In the genomic region with DNA sequence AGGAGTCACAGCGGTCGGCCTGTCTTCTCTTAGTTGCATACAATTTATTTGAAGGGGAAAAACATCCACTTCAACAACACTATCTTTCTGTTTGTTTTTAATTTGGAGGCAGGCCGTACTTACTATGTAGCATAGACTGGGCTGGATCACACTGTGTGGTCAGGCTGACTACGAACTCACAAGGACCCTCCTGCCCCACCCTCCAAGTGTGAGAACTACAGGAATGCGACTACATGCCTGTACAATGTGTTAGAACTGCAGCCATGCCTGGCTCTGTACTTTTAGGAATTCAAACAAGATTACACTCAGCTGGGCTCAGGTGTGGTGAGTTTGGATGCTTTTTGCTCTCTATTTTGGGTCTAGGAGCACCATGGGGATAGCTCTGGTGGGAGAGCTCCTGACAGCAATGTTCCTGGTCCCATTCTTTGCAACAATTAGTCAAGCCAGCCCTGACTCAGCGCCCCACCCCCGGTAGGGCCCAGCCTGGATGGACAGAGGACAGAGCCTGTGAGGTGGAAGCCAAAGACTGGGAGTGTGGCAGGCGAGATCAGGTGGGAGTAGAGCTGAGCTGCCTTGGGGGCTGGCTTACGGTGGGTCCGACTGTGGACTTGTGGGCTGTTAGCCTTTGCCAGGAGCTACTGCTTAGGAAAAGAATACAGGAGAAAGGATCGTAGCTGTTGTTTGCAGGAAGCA, we compare ENCODE assay signal across 23 mouse cellular contexts.
A peak's percentile ranks its signal among the peaks of the same experiment; 100 is the strongest.
DNase-seq lines count a peak whose midpoint lies in the region; ATAC-seq and TF ChIP-seq lines count a peak whose summit lies in the region.
"Had no signal": no experiment of that assay in that cellular context is flagged by ENCODE, and none has a peak within 500 bp of the region (broad histone marks: within the 10 kb centered on the region; RNA-seq: fewer than 3 reads in every experiment).

No protein-coding gene starts in this region.

- H3K4me1 ChIP-seq in forebrain, embryonic 10.5 days: peaks cover 34% of the 10 kb centered on the region
- peaks cover 5% of the 10 kb centered on the region; the same call in 1 of the 2 replicates for H3K4me1 ChIP-seq in forebrain, embryonic 14.5 days (ENCODE audit: control insufficient read depth, insufficient read depth, low read length)
- peaks cover 18% of the 10 kb centered on the region for H3K4me1 ChIP-seq in midbrain, embryonic 15.5 days
- no peaks in the 10 kb centered on the region for H3K4me1 ChIP-seq in midbrain, embryonic 16.5 days (ENCODE audit: control insufficient read depth, insufficient read depth, low read length)
- H3K4me1 ChIP-seq in limb, embryonic 13.5 days: peaks cover 32% of the 10 kb centered on the region

- H3K27ac ChIP-seq in forebrain, embryonic 10.5 days: peak overlapping the region; percentile 9; the same call in 1 of the 2 replicates
- no peak overlapping the region for H3K27ac ChIP-seq in forebrain, embryonic 14.5 days (ENCODE audit: low read depth, low read length)
- H3K27ac ChIP-seq in midbrain, embryonic 15.5 days: 0 out of 2 replicates have a peak overlapping the region, but pooled peaks have one; percentile 2
- H3K27ac ChIP-seq in midbrain, embryonic 16.5 days (ENCODE audit: low read length): no peak overlapping the region
- peak overlapping the region; percentile 75 for H3K27ac ChIP-seq in limb, embryonic 13.5 days
- H3K27ac ChIP-seq in gastrocnemius, adult 2 months: no peak overlapping the region
- H3K27ac ChIP-seq: heart, embryonic 10.5 days; heart, embryonic 15.5 days; liver, embryonic 12.5 days had no signal

- intact Hi-C loops in gastrocnemius, adult 2 months (cut with DNase I): no loop called here

- no peak overlapping the region for H3K9ac ChIP-seq in forebrain, embryonic 14.5 days (ENCODE audit: low read length)
- no peak overlapping the region for H3K9ac ChIP-seq in midbrain, embryonic 15.5 days
- H3K9ac ChIP-seq in midbrain, embryonic 16.5 days (ENCODE audit: low read depth, low read length): no peak overlapping the region
- H3K9ac ChIP-seq in limb, embryonic 13.5 days: no peak overlapping the region
- H3K9ac ChIP-seq: forebrain, postnatal 0 days; heart, embryonic 15.5 days; liver, embryonic 12.5 days; liver, postnatal 0 days had no signal

- no peak for ATAC-seq in forebrain, embryonic 14.5 days
- no peak for ATAC-seq in midbrain, embryonic 15.5 days (replicated peaks)
- no peak for ATAC-seq in midbrain, embryonic 16.5 days
- ATAC-seq in limb, embryonic 13.5 days (ENCODE audit: low FRiP score, low read depth): no peak
- ATAC-seq: CD4-positive, CD25-positive, alpha-beta regulatory T cell, adult 4 months; forebrain, postnatal 0 days; hindbrain, embryonic 16.5 days; liver, embryonic 12.5 days; liver, postnatal 0 days had no signal

- H3K9me3 ChIP-seq in forebrain, embryonic 10.5 days: no peaks in the 10 kb centered on the region
- no peaks in the 10 kb centered on the region for H3K9me3 ChIP-seq in forebrain, embryonic 14.5 days (replicated peaks; ENCODE audit: control insufficient read depth, low read length)
- H3K9me3 ChIP-seq in midbrain, embryonic 15.5 days: no peaks in the 10 kb centered on the region
- no peaks in the 10 kb centered on the region for H3K9me3 ChIP-seq in midbrain, embryonic 16.5 days (replicated peaks; ENCODE audit: control insufficient read depth, low read length, poor library complexity, severe bottlenecking)
- no peaks in the 10 kb centered on the region for H3K9me3 ChIP-seq in limb, embryonic 13.5 days
- H3K9me3 ChIP-seq: heart, embryonic 10.5 days; heart, embryonic 15.5 days had no signal

- no peaks in the 10 kb centered on the region for H3K27me3 ChIP-seq in forebrain, embryonic 10.5 days (ENCODE audit: poor library complexity, severe bottlenecking)
- no peaks in the 10 kb centered on the region for H3K27me3 ChIP-seq in forebrain, embryonic 14.5 days (replicated peaks; ENCODE audit: control insufficient read depth, insufficient read depth, low read length)
- no peaks in the 10 kb centered on the region for H3K27me3 ChIP-seq in midbrain, embryonic 15.5 days (replicated peaks)
- H3K27me3 ChIP-seq in midbrain, embryonic 16.5 days (ENCODE audit: control insufficient read depth, insufficient read depth, low read depth, low read length): no peaks in the 10 kb centered on the region
- H3K27me3 ChIP-seq in limb, embryonic 13.5 days: no peaks in the 10 kb centered on the region
- H3K27me3 ChIP-seq: heart, embryonic 15.5 days; liver, embryonic 12.5 days had no signal

- no peak overlapping the region for H3K4me2 ChIP-seq in forebrain, embryonic 14.5 days (ENCODE audit: low read length)
- no peak overlapping the region for H3K4me2 ChIP-seq in midbrain, embryonic 15.5 days
- H3K4me2 ChIP-seq in midbrain, embryonic 16.5 days (ENCODE audit: low read length): no peak overlapping the region
- no peak overlapping the region for H3K4me2 ChIP-seq in limb, embryonic 13.5 days (replicated peaks)
- H3K4me2 ChIP-seq: heart, embryonic 15.5 days; liver, embryonic 12.5 days; midbrain, embryonic 11.5 days had no signal

- 70% methylated on average over 11 of the region's 11 CpGs for WGBS in forebrain, embryonic 10.5 days
- 66% methylated on average over 11 of the region's 11 CpGs for WGBS in forebrain, embryonic 14.5 days
- WGBS in midbrain, embryonic 15.5 days: 57% methylated on average over 11 of the region's 11 CpGs
- 58% methylated on average over 11 of the region's 11 CpGs for WGBS in midbrain, embryonic 16.5 days
- WGBS in limb, embryonic 13.5 days: 54% methylated on average over 11 of the region's 11 CpGs

- H3K4me3 ChIP-seq in forebrain, embryonic 10.5 days: no peak overlapping the region
- no peak overlapping the region for H3K4me3 ChIP-seq in forebrain, embryonic 14.5 days (ENCODE audit: low read depth, low read length)
- H3K4me3 ChIP-seq in midbrain, embryonic 15.5 days: no peak overlapping the region
- no peak overlapping the region for H3K4me3 ChIP-seq in midbrain, embryonic 16.5 days (ENCODE audit: low read depth, low read length)
- no peak overlapping the region for H3K4me3 ChIP-seq in limb, embryonic 13.5 days
- H3K4me3 ChIP-seq in gastrocnemius, adult 2 months: no peak overlapping the region
- H3K4me3 ChIP-seq: heart, embryonic 10.5 days; heart, embryonic 15.5 days; liver, embryonic 12.5 days had no signal

- no peak for DNase-seq in forebrain, embryonic 10.5 days (ENCODE audit: extremely low spot score, low spot score)
- DNase-seq in forebrain, embryonic 14.5 days (ENCODE audit: low spot score): no peak
- peak; percentile 64 for DNase-seq in yolk sac, embryonic 10.5 days (ENCODE audit: low spot score)
- DNase-seq in right cerebral cortex, postnatal 25 days: no peak
- DNase-seq in gastrocnemius, adult 2 months: no peak
- DNase-seq: cerebellum, adult 2 months; cerebellum, postnatal 14 days; forebrain, postnatal 0 days; gastrocnemius, postnatal 14 days; kidney, adult 18-20 months; kidney, postnatal 36 days; left cerebral cortex, postnatal 4 days; liver, postnatal 0 days; right cerebral cortex, postnatal 4 days had no signal

- H3K36me3 ChIP-seq in forebrain, embryonic 10.5 days (replicated peaks): no peaks in the 10 kb centered on the region
- no peaks in the 10 kb centered on the region for H3K36me3 ChIP-seq in forebrain, embryonic 14.5 days (ENCODE audit: control insufficient read depth, insufficient read depth, low read length)
- no peaks in the 10 kb centered on the region for H3K36me3 ChIP-seq in midbrain, embryonic 15.5 days (replicated peaks)
- H3K36me3 ChIP-seq in midbrain, embryonic 16.5 days (ENCODE audit: control insufficient read depth, insufficient read depth, low read length): no peaks in the 10 kb centered on the region
- H3K36me3 ChIP-seq in limb, embryonic 13.5 days: no peaks in the 10 kb centered on the region
- H3K36me3 ChIP-seq: heart, embryonic 10.5 days; heart, embryonic 15.5 days; liver, embryonic 12.5 days had no signal

- no peak for TF ChIP-seq CTCF in gastrocnemius, adult 2 months (IDR thresholded peaks at IDR 0.05)

Comparison
In these comparisons a context has a peak if more than half of its experiments do, and no peak if none do; other contexts are left out.
1. H3K27ac ChIP-seq: peak in forebrain, embryonic 10.5 days (single experiment), midbrain, embryonic 15.5 days (single experiment) and limb, embryonic 13.5 days (single experiment); none in forebrain, embryonic 14.5 days (single experiment), midbrain, embryonic 16.5 days (single experiment) and gastrocnemius, adult 2 months (single experiment).